Mouse (Mus musculus) heart, adult 2 months (tissue): ENCODE measurements at regions not wholly inside any gene's neighbourhood (a gene's known extent, or its start where the extent isn't known, plus 50 kb on each side); places are given as distances from the start of the nearest gene placed in this dataset.

Source experiments
- DNase-seq, 2 experiments: peaks; one replicate each; pipeline ENCODE4 v3.0.0; 2021
- H3K27ac ChIP-seq: fragments of 200-600 bp; 2 replicates; pipeline ENCODE4 v1.8.1; 2022
- H3K27me3 ChIP-seq: fragments of 200-500 bp; 2 replicates; pipeline ENCODE4 v1.6.1; 2012; ENCODE audit warnings: mild to moderate bottlenecking, low read length, inconsistent platforms, mixed read lengths; ENCODE audit not compliant: control insufficient read depth, insufficient read depth
- H3K36me3 ChIP-seq: fragments of 200-500 bp; 2 replicates; pipeline ENCODE4 v1.6.1; 2012; ENCODE audit warnings: low read length, inconsistent platforms; ENCODE audit not compliant: control insufficient read depth, insufficient read depth
- H3K4me1 ChIP-seq: fragments of 200-500 bp; 2 replicates; pipeline ENCODE4 v1.6.1; 2011; ENCODE audit warnings: low read length; ENCODE audit not compliant: control insufficient read depth, insufficient read depth
- H3K4me3 ChIP-seq: fragments of 200-600 bp; 2 replicates; pipeline ENCODE4 v1.8.1; 2022
- H3K79me2 ChIP-seq: fragments of 200-500 bp; replicated peaks from 2 replicates; pipeline ENCODE4 v1.6.1; 2012; ENCODE audit warnings: mild to moderate bottlenecking, inconsistent platforms, low read length, moderate library complexity, mixed read lengths; ENCODE audit not compliant: control insufficient read depth, insufficient read depth
- H3K9ac ChIP-seq: fragments of 200-500 bp; 2 replicates; pipeline ENCODE4 v1.6.1; 2012; ENCODE audit warnings: low read depth, mild to moderate bottlenecking, control low read depth, inconsistent platforms, low read length, mixed read lengths
- CTCF ChIP-seq: fragments of 200-600 bp; IDR thresholded peaks from 2 replicates; pipeline ENCODE4 v1.8.1; 2022; ENCODE audit warnings: antibody characterized with exemption, mild to moderate bottlenecking, moderate library complexity
- EP300 ChIP-seq: fragments of 200-500 bp; IDR thresholded peaks from 2 replicates; pipeline ENCODE4 v1.6.1; 2011; ENCODE audit warnings: low read depth, low read length, control low read depth; ENCODE audit not compliant: insufficient read depth
- POLR2A ChIP-seq: fragments of 200-500 bp; IDR thresholded peaks from 2 replicates; pipeline ENCODE4 v1.6.1; 2011; ENCODE audit warnings: mild to moderate bottlenecking, low read depth, low read length, control low read depth; ENCODE audit not compliant: insufficient read depth
- WGBS: fragments of 180-500 bp; shearing (Covaris S2); methylation state at CpG from one replicate; pipeline ENCODE4 v1.1.7; 2018; 5-methylcytosine and 5-hydroxymethylcytosine counted together
- intact Hi-C: fragments of 180-260 bp; cut with DNase I; formaldehyde crosslinking; loops from one replicate; pipeline ENCODE4 v1.15.1; 2025

GRCm38 (mm10) chr14:54042286-54042685 lies 211.6 kb downstream of the Dad1 start:
- no peak overlapping the region for H3K27ac ChIP-seq
- no peaks in the 10 kb centered on the region for H3K79me2 ChIP-seq
- WGBS = 80% methylated on average over 2 of the region's 2 CpGs
- TF ChIP-seq CTCF (no peak), POLR2A (no peak), EP300 (no peak)
- no peaks in the 10 kb centered on the region for H3K27me3 ChIP-seq
- no peak overlapping the region for H3K4me3 ChIP-seq
- H3K36me3 ChIP-seq = no peaks in the 10 kb centered on the region
- no peak for DNase-seq
- intact Hi-C loops = no loop called here
- no peak overlapping the region for H3K9ac ChIP-seq
- H3K4me1 ChIP-seq = no peaks in the 10 kb centered on the region

GRCm38 (mm10) chr14:54040644-54041043 lies 213.3 kb downstream of the Dad1 start:
- no peak for TF ChIP-seq CTCF
- no peak for TF ChIP-seq POLR2A
- no peak for TF ChIP-seq EP300
- H3K4me3 ChIP-seq = no peak overlapping the region
- no peaks in the 10 kb centered on the region for H3K79me2 ChIP-seq
- DNase-seq = no peak
- H3K9ac ChIP-seq = no peak overlapping the region
- intact Hi-C loops = no loop called here
- H3K27ac ChIP-seq = no peak overlapping the region
- 43% methylated on average over 2 of the region's 2 CpGs for WGBS
- H3K27me3 ChIP-seq = no peaks in the 10 kb centered on the region
- H3K36me3 ChIP-seq = no peaks in the 10 kb centered on the region
- no peaks in the 10 kb centered on the region for H3K4me1 ChIP-seq

GRCm38 (mm10) chr14:54034516-54034915 lies 219.4 kb downstream of the Dad1 start:
- TF ChIP-seq EP300 = no peak
- no peak for TF ChIP-seq POLR2A
- TF ChIP-seq CTCF = no peak
- no peaks in the 10 kb centered on the region for H3K79me2 ChIP-seq
- no peak overlapping the region for H3K27ac ChIP-seq
- DNase-seq = no peak
- intact Hi-C loops = no loop called here
- H3K36me3 ChIP-seq = no peaks in the 10 kb centered on the region
- H3K4me3 ChIP-seq = no peak overlapping the region
- no peaks in the 10 kb centered on the region for H3K27me3 ChIP-seq
- no peaks in the 10 kb centered on the region for H3K4me1 ChIP-seq
- WGBS = 78% methylated on average over 2 of the region's 2 CpGs
- H3K9ac ChIP-seq = no peak overlapping the region

- intact Hi-C loops = loop anchor here (5.0 kb wide), 1 partner anchor 749 kb away; no protein-coding TSS in a partner anchor
These were observed 230.4 kb downstream of the Dad1 start for GRCm38 (mm10) chr14:54023552-54023951.

GRCm38 (mm10) chr14:54021443-54021842 lies 232.5 kb downstream of the Dad1 start:
- H3K27me3 ChIP-seq = no peaks in the 10 kb centered on the region
- no peak for DNase-seq
- H3K9ac ChIP-seq = no peak overlapping the region
- H3K79me2 ChIP-seq = no peaks in the 10 kb centered on the region
- intact Hi-C loops = loop anchor here (5.0 kb wide), 1 partner anchor 751 kb away; no protein-coding TSS in a partner anchor
- H3K4me1 ChIP-seq = no peaks in the 10 kb centered on the region
- H3K27ac ChIP-seq = no peak overlapping the region
- H3K36me3 ChIP-seq = no peaks in the 10 kb centered on the region
- 79% methylated on average over 6 of the region's 6 CpGs for WGBS
- no peak overlapping the region for H3K4me3 ChIP-seq
- TF ChIP-seq EP300 = no peak
- TF ChIP-seq POLR2A = no peak
- TF ChIP-seq CTCF = no peak

More at GRCm38 (mm10) chr14:54023552-54023951, 230.4 kb downstream of the Dad1 start:
- no peaks in the 10 kb centered on the region for H3K4me1 ChIP-seq
- H3K27ac ChIP-seq = no peak overlapping the region
- H3K27me3 ChIP-seq = no peaks in the 10 kb centered on the region
- H3K4me3 ChIP-seq = no peak overlapping the region
- no peaks in the 10 kb centered on the region for H3K36me3 ChIP-seq
- TF ChIP-seq POLR2A (no peak), CTCF (no peak), EP300 (no peak)
- H3K9ac ChIP-seq = no peak overlapping the region
- 66% methylated on average over 4 of the region's 4 CpGs for WGBS
- H3K79me2 ChIP-seq = no peaks in the 10 kb centered on the region
- no peak for DNase-seq

GRCm38 (mm10) chr14:54014628-54015027 lies 239.3 kb downstream of the Dad1 start:
- Histone ChIP-seq H3K4me3 (no peak overlapping the region), H3K79me2 (no peaks in the 10 kb centered on the region), H3K9ac (no peak overlapping the region), H3K27me3 (no peaks in the 10 kb centered on the region), H3K4me1 (no peaks in the 10 kb centered on the region), H3K36me3 (no peaks in the 10 kb centered on the region), H3K27ac (no peak overlapping the region)
- no peak for TF ChIP-seq POLR2A
- no peak for TF ChIP-seq CTCF
- no peak for TF ChIP-seq EP300
- DNase-seq = no peak
- intact Hi-C loops = no loop called here
- WGBS = 83% methylated on average over 10 of the region's 10 CpGs
